Mouse (Mus musculus) MEL (cell line): ENCODE measurements around the gene Rcan2. TPM values are rescaled to one million over a fixed set of nuclear protein-coding genes. Genes with fewer than 3 reads are reported as not detected.

Experiments
- DNase-seq: peaks from one replicate; pipeline ENCODE4 v3.0.0; 2011; ENCODE audit warnings: low read depth, low spot score
- H3K27ac ChIP-seq: 2 replicates; pipeline ENCODE4 v1.5.1; 2012; ENCODE audit warnings: low read depth, mild to moderate bottlenecking, control low read depth, low read length, moderate library complexity; ENCODE audit not compliant: control insufficient read depth
- H3K27me3 ChIP-seq, 2 experiments: fragments of 150-350 bp in 1 of 2; sonication (generic) in 1 of 2; 2 replicates each; pipeline ENCODE4 v1.6.1; 2012; ENCODE audit warnings: low read length in 2 of 2, mild to moderate bottlenecking in 2 of 2, improper control_type of control experiment in 1 of 2, moderate library complexity in 1 of 2; ENCODE audit not compliant: insufficient read depth in 2 of 2, control insufficient read depth in 1 of 2
- H3K36me3 ChIP-seq, 2 experiments: 2 replicates each; pipeline ENCODE4 v1.6.1; 2012 to 2014; ENCODE audit warnings: low read length in 2 of 2, improper control_type of control experiment in 1 of 2, inconsistent platforms in 1 of 2, mild to moderate bottlenecking in 1 of 2; ENCODE audit not compliant: insufficient read depth in 2 of 2, control insufficient read depth in 1 of 2
- H3K4me1 ChIP-seq, 2 experiments: fragments of 150-350 bp in 1 of 2; sonication (generic) in 1 of 2; 2 replicates each; pipeline ENCODE4 v1.6.1; 2012; ENCODE audit warnings: low read length in 2 of 2, improper control_type of control experiment in 1 of 2, mild to moderate bottlenecking in 1 of 2; ENCODE audit not compliant: insufficient read depth in 2 of 2, control insufficient read depth in 1 of 2
- H3K4me3 ChIP-seq, 2 experiments: fragments of 150-350 bp in 1 of 2; sonication (generic) in 1 of 2; 2 replicates each; pipeline ENCODE4 v1.5.1; 2012; ENCODE audit warnings: low read depth in 2 of 2, low read length in 2 of 2, mild to moderate bottlenecking in 2 of 2, moderate library complexity in 2 of 2, control low read depth in 1 of 2, improper control_type of control experiment in 1 of 2; ENCODE audit not compliant: control insufficient read depth in 1 of 2, insufficient read depth in 1 of 2
- H3K79me2 ChIP-seq: 2 replicates; pipeline ENCODE4 v1.6.1; 2012; ENCODE audit warnings: mild to moderate bottlenecking, low read length, moderate library complexity; ENCODE audit not compliant: control insufficient read depth, poor library complexity, insufficient read depth
- H3K9ac ChIP-seq: 2 replicates; pipeline ENCODE4 v1.6.1; 2012; ENCODE audit warnings: low read depth, mild to moderate bottlenecking, control low read depth, low read length, moderate library complexity; ENCODE audit not compliant: control insufficient read depth, poor library complexity, severe bottlenecking
- H3K9me3 ChIP-seq: fragments of 150-350 bp; sonication (generic); replicated peaks from 2 replicates; pipeline ENCODE4 v1.6.1; 2012; ENCODE audit warnings: mild to moderate bottlenecking, low read length, improper control_type of control experiment, moderate library complexity; ENCODE audit not compliant: insufficient read depth
- CHD2 ChIP-seq: IDR thresholded peaks from 2 replicates; pipeline ENCODE4 v1.6.1; 2011; ENCODE audit warnings: low read length, improper control_type of control experiment
- EP300 ChIP-seq, 2 experiments: IDR thresholded peaks; 2 replicates each; pipeline ENCODE4 v1.6.1; 2011; ENCODE audit warnings: improper control_type of control experiment in 2 of 2, low read length in 2 of 2, low read depth in 1 of 2, mild to moderate bottlenecking in 1 of 2
- ETS1 ChIP-seq: IDR thresholded peaks from 2 replicates; pipeline ENCODE4 v1.6.1; 2012; ENCODE audit warnings: low read depth, mild to moderate bottlenecking, inconsistent platforms, low read length, improper control_type of control experiment, moderate library complexity
- GABPA ChIP-seq: IDR thresholded peaks from 2 replicates; pipeline ENCODE4 v1.6.1; 2012; ENCODE audit warnings: low read depth, mild to moderate bottlenecking, inconsistent platforms, low read length, improper control_type of control experiment, moderate library complexity
- JUND ChIP-seq: IDR thresholded peaks from 2 replicates; pipeline ENCODE4 v1.6.1; 2011; ENCODE audit warnings: low read depth, mild to moderate bottlenecking, improper control_type of control experiment, low read length
- MAFK ChIP-seq: IDR thresholded peaks from 2 replicates; pipeline ENCODE4 v1.6.1; 2011; ENCODE audit warnings: low read depth, mild to moderate bottlenecking, low read length, improper control_type of control experiment, borderline replicate concordance
- MAX ChIP-seq: IDR thresholded peaks from 2 replicates; pipeline ENCODE4 v1.6.1; 2011; ENCODE audit warnings: low read length, improper control_type of control experiment
- MXI1 ChIP-seq: IDR thresholded peaks from 2 replicates; pipeline ENCODE4 v1.6.1; 2011; ENCODE audit warnings: mild to moderate bottlenecking, low read depth, low read length, improper control_type of control experiment
- NELFE ChIP-seq: IDR thresholded peaks from 2 replicates; pipeline ENCODE4 v1.6.1; 2011; ENCODE audit warnings: low read depth, low read length, improper control_type of control experiment
- NRF1 ChIP-seq: IDR thresholded peaks from 2 replicates; pipeline ENCODE4 v1.6.1; 2014; ENCODE audit warnings: low read depth, mild to moderate bottlenecking, inconsistent platforms, low read length, improper control_type of control experiment, moderate library complexity; ENCODE audit not compliant: poor library complexity, insufficient read depth, severe bottlenecking
- POLR2AphosphoS5 ChIP-seq: IDR thresholded peaks from 2 replicates; pipeline ENCODE4 v1.6.1; 2012; ENCODE audit warnings: low read depth, borderline replicate concordance, mild to moderate bottlenecking, inconsistent platforms, low read length, moderate library complexity, mixed read lengths
- RAD21 ChIP-seq: IDR thresholded peaks from 2 replicates; pipeline ENCODE4 v1.6.1; 2011; ENCODE audit warnings: mild to moderate bottlenecking, low read depth, low read length, improper control_type of control experiment
- RCOR1 ChIP-seq: IDR thresholded peaks from 2 replicates; pipeline ENCODE4 v1.6.1; 2012; ENCODE audit warnings: low read depth, mild to moderate bottlenecking, inconsistent platforms, low read length, improper control_type of control experiment
- SIN3A ChIP-seq: IDR thresholded peaks from 2 replicates; pipeline ENCODE4 v1.6.1; 2012; ENCODE audit warnings: low read length, improper control_type of control experiment, inconsistent platforms
- SMC3 ChIP-seq: IDR thresholded peaks from 2 replicates; pipeline ENCODE4 v1.6.1; 2011; ENCODE audit warnings: low read depth, low read length, improper control_type of control experiment
- TAL1 ChIP-seq: IDR thresholded peaks from 2 replicates; pipeline ENCODE4 v1.6.1; 2012; ENCODE audit warnings: mild to moderate bottlenecking, inconsistent platforms, low read length, moderate library complexity, mixed read lengths
- TBP ChIP-seq: IDR thresholded peaks from 2 replicates; pipeline ENCODE4 v1.8.0; 2011; ENCODE audit warnings: low read depth, low read length, improper control_type of control experiment
- TCF12 ChIP-seq: IDR thresholded peaks from 2 replicates; pipeline ENCODE4 v1.6.1; 2014; ENCODE audit warnings: low read depth, mild to moderate bottlenecking, inconsistent platforms, low read length, improper control_type of control experiment, moderate library complexity
- UBTF ChIP-seq: IDR thresholded peaks from 2 replicates; pipeline ENCODE4 v1.6.1; 2012; ENCODE audit warnings: low read depth, mild to moderate bottlenecking, inconsistent platforms, low read length, improper control_type of control experiment, moderate library complexity, borderline replicate concordance; ENCODE audit not compliant: insufficient read depth
- USF2 ChIP-seq, 2 experiments: IDR thresholded peaks; 2 replicates each; pipeline ENCODE4 v1.6.1; 2011 to 2012; ENCODE audit warnings: improper control_type of control experiment in 2 of 2, low read length in 2 of 2, borderline replicate concordance in 1 of 2, inconsistent platforms in 1 of 2, low read depth in 1 of 2, mild to moderate bottlenecking in 1 of 2; ENCODE audit not compliant: insufficient read depth in 1 of 2
- ZKSCAN1 ChIP-seq: IDR thresholded peaks from 2 replicates; pipeline ENCODE4 v1.6.1; 2012; ENCODE audit warnings: low read depth, mild to moderate bottlenecking, inconsistent platforms, low read length, improper control_type of control experiment, moderate library complexity
- ZMIZ1 ChIP-seq: IDR thresholded peaks from 2 replicates; pipeline ENCODE4 v1.6.1; 2012; ENCODE audit warnings: low read depth, mild to moderate bottlenecking, inconsistent platforms, low read length, improper control_type of control experiment, moderate library complexity
- polyA plus RNA-seq, 2 experiments: library from polyadenylated mRNA; stranded (reverse) in 1 of 2; unstranded in 1 of 2; fragments of >175 nt in 1 of 2; fragments of >200 nt in 1 of 2; gene quantifications; 2 replicates each; pipeline versions ENCODE4 v1.2.1 to v1.2.4; 2012; ENCODE audit warnings: low replicate concordance in 2 of 2, low read depth in 1 of 2; ENCODE audit not compliant: insufficient read length in 2 of 2, insufficient read depth in 1 of 2, missing spikeins in 1 of 2
- total RNA-seq: library from RNA; depleted of rRNA; stranded (reverse); fragments of 300-350 nt; gene quantifications from 2 replicates; pipeline ENCODE4 v1.2.3, GENCODE M21; 2012

The Rcan2 gene
- total and polyA plus RNA-seq, 3 experiments, result 0.52 TPM; not detected in 2

- Histone ChIP-seq H3K4me1 (no peaks in the 10 kb centered on the region), H3K27ac (no peak overlapping the region), H3K36me3 (no peaks in the 10 kb centered on the region), H3K9me3 (no peaks in the 10 kb centered on the region), H3K9ac (no peak overlapping the region), H3K79me2 (no peaks in the 10 kb centered on the region), H3K4me3 (no peak overlapping the region), H3K27me3 (no peaks in the 10 kb centered on the region)
- TF ChIP-seq CHD2, result no peak
- no peak for TF ChIP-seq USF2 (IDR thresholded peaks at IDR 0.05; ENCODE audit: borderline replicate concordance in 1 of 2, insufficient read depth in 1 of 2, low read depth in 1 of 2, low read length in 2 of 2)
- TF ChIP-seq MAX, result no peak
- no peak for TF ChIP-seq SIN3A
- no peak for TF ChIP-seq SMC3
- no peak for TF ChIP-seq RAD21
- no peak for TF ChIP-seq ETS1
- no peak for TF ChIP-seq TAL1
- no peak for TF ChIP-seq JUND
- TF ChIP-seq NRF1, result no peak
- no peak for DNase-seq
Measured at GRCm38 (mm10) chr17:44068876-44069275, 267.7 kb downstream of the Rcan2 start.

GRCm38 (mm10) chr17:44071680-44072079, 270.5 kb downstream of the Rcan2 start:
- TF ChIP-seq UBTF (no peak), JUND (no peak), TCF12 (no peak), ZMIZ1 (no peak), MAX (no peak), NELFE (no peak), RCOR1 (no peak), ETS1 (no peak), POLR2AphosphoS5 (no peak), NRF1 (no peak), EP300 (IDR thresholded peaks at IDR 0.05; ENCODE audit: low read depth in 1 of 2, low read length in 2 of 2) (no peak), MAFK (no peak), MXI1 (no peak), USF2 (IDR thresholded peaks at IDR 0.05; ENCODE audit: borderline replicate concordance in 1 of 2, insufficient read depth in 1 of 2, low read depth in 1 of 2, low read length in 2 of 2) (no peak), ZKSCAN1 (no peak), TBP (no peak), GABPA (no peak)
- Histone ChIP-seq H3K4me3 (no peak overlapping the region), H3K27me3 (no peaks in the 10 kb centered on the region), H3K9me3 (no peaks in the 10 kb centered on the region), H3K4me1 (peaks cover 0 to 5% of the 10 kb centered on the region in 2 experiments; a peak in 1 of 4 replicates), H3K9ac (no peak overlapping the region), H3K79me2 (no peaks in the 10 kb centered on the region), H3K27ac (no peak overlapping the region), H3K36me3 (peaks cover 0 to under 1% of the 10 kb centered on the region in 2 experiments; a peak in 1 of 4 replicates)
- no peak for DNase-seq
